Mouse (Mus musculus): ENCODE measurements around the gene Mgat1. TPM values are rescaled to one million over a fixed set of nuclear protein-coding genes. Genes with fewer than 3 reads are reported as not detected.

Gene Mgat1
- total RNA-seq (2023): 10 to 100 TPM; 64.0 TPM

DNA sequence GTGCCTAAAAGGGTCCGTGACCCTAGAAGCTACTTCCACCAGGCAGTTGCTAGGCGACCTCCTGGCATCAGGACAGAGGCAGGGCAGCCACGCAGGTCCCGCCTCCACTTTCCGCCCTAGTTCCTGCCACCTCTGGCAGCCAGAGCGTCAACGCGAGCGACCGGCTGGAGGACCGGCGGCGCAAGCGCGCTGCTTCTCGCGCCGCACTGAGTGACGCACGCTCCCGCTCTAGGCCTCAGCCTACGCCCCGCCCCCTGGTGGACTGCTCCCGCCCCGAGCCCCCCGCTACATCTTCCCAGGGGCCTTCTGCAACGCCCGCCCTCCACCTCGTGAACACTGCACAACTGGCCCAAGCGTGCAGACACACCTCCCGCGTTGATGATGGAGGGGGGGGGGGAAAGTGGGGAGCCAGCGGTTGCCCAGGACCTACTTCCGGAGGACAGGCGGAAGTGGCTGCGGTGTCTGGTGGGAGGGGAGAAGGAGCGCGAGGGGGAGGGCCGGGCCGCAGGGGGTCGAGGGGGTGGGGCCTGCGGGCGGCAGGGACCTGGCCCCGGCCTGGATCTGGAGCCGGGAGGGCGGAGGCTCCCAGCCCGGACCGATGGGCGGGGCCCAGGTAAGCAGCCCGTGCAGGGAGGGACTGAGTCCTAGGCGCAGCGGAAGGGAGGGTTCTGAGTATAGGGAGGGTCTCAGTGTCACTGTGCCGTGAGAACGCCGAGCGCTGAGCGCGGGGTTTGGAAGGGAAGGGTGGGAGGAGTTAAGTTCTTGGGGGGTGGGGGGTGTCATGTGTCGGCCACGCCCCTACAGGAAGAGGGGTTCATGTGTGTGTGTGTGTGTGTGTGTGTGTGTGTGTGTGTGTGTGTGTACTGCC, at the start of gene Mgat1:
Gene Mgat1, plus strand, starts transcription at position 465 of the 868 bp plus-strand sequence.

DNA sequence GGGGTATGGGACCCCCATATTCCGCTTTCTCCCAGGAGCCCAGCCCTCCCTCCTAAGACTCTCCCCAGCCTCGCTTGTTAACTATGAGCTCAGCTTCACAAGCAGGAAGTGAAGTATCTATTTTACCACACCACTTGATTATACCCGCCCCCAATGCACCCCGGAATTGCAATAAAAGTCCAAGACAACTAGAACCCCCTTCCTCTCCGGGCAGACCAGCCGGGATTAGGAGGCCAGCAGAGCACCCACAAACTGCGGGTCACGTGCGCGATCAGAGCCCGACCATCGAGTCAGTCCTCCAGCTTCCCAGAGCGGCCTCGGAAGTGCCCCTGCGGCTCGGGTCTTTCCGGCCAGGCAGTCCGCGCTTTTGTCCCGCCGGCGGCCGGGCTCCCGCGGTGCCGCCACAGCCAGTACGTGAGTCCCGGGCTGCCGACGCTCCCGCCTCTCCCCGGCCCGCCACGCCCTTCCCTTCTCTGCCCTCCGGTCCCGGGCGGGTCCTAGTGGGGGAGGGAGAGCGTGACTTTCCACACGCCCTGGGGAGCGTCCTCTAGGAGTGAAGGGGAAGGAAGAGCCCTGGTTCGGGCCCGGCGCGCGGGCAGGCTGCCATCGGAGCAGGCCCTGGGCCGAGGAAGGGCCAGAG, 40.7 kb upstream of the Mgat1 start, which contains the start of gene Zfp62:
Gene Zfp62, plus strand, starts transcription at position 164 of the 640 bp plus-strand sequence.

DNA sequence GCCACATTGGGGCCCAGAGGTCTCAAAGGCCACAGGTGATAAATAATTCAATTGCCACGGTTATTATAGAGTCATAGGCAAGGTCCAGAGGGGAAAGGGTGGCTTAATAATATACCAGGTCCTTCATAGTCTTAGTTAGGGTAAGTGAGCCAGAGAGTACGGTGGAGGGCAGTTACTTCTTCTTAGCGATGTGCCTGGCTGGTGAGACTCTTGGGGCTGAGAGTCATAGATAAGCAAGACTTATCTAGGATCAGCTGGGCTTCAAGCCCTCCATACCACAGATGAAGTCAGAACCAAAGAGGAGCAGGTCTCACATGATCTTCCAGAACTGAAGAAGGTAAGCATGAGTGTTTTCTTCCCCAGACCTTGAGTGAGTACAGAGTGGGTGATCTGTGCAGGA, 34.2 kb downstream of the Mgat1 start, which contains the start of gene Olfr1393:
Gene Olfr1393, plus strand, starts transcription at position 83 of the 400 bp plus-strand sequence.

GRCm38 (mm10) chr11:49284982-49285381, 41.0 kb downstream of the Mgat1 start, which contains the start of gene Olfr1392:
Gene Olfr1392 (plus strand): TSS chr11:49285282.

DNA sequence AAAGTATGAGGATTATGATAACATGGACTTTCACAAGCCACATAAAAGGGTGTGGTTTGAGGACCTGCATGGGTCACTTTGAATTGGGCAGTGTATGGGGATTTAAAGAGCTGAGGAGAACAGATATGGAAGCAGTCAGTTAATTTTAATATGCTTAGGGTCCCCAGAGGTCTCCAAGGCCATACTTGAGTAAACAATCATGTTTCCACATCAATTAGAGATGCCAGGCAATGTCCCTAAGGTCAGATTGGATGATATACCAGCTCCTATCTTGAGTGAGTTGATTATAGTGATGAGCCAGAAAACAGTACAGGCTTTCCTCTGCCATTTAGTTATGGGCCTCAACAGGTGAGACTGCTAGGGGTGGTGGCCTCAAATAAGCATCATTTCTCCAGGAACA, 60.5 kb downstream of the Mgat1 start, which contains the start of gene Olfr10:
Gene Olfr10, plus strand, starts transcription at position 301 of the 400 bp plus-strand sequence.

Other genes starting within 250 kb of the Mgat1 start
- 10 to 100 TPM; 88.2 to 95.5 TPM for gene 9930111J21Rik2, start 192.9 kb upstream of the Mgat1 start, total RNA-seq (2023)
- gene Tgtp2, start 180.0 kb upstream of the Mgat1 start, total RNA-seq (2023): 10 to 100 TPM; 52.8 to 79.9 TPM
- gene Ifi47, start 167.6 kb upstream of the Mgat1 start, total RNA-seq (2023): 100 to 1,000 TPM; 148 to 178 TPM
- not detected for gene Olfr1396, start 129.3 kb upstream of the Mgat1 start, total RNA-seq (2023)
- not detected for gene Olfr1395, start 101.9 kb upstream of the Mgat1 start, total RNA-seq (2023)
- gene Olfr1394, start 89.8 kb upstream of the Mgat1 start, total RNA-seq (2023): not detected
- gene Btnl9, start 57.0 kb upstream of the Mgat1 start, total RNA-seq (2023): under 1 TPM in 1 of 2 experiments, not detected in 1; 0.32 TPM
- gene Zfp62, start 40.9 kb upstream of the Mgat1 start, total RNA-seq (2023): 100 to 1,000 TPM in 1 of 2 experiments, 10 to 100 TPM in 1; 99.5 to 102 TPM
- under 1 TPM; 0.18 to 0.73 TPM for gene Olfr1393, start 34.1 kb downstream of the Mgat1 start, total RNA-seq (2023)
- gene Olfr1392, start 41.1 kb downstream of the Mgat1 start, total RNA-seq (2023): not detected
- gene Olfr10, start 60.5 kb downstream of the Mgat1 start, total RNA-seq (2023): not detected
- not detected for gene Olfr1391, start 78.6 kb downstream of the Mgat1 start, total RNA-seq (2023)
- gene Olfr1390, start 91.0 kb downstream of the Mgat1 start, total RNA-seq (2023): not detected
- not detected for gene Olfr1389, start 178.9 kb downstream of the Mgat1 start, total RNA-seq (2023)
- gene Olfr1388, start 192.4 kb downstream of the Mgat1 start, total RNA-seq (2023): under 1 TPM; 0.52 to 0.74 TPM
- not detected for gene Olfr1387, start 211.2 kb downstream of the Mgat1 start, total RNA-seq (2023)
- gene Olfr1386, start 220.9 kb downstream of the Mgat1 start, total RNA-seq (2023): not detected
- gene Olfr1385, start 244.9 kb downstream of the Mgat1 start, total RNA-seq (2023): not detected

All from T-cell, adult 66 days (primary cell).